Mouse (Mus musculus) neutrophil, adult 5-6 weeks (primary cell): Measurements from ENCODE around the gene Nudt8. TPM values are rescaled to one million over a fixed set of nuclear protein-coding genes. Genes with fewer than 3 reads are reported as not detected.
"Not testable (repeated sequence)": the region's sequence is repeated elsewhere in the genome, so short reads cannot be mapped to it uniquely, and the experiment has no call there.

Source experiments
- ATAC-seq: fragments of 151-379, 151-347 bp; 2 replicates; pipeline ENCODE4 v1.8.0; 2017; ENCODE audit warnings: mild to moderate bottlenecking, moderate TSS enrichment; ENCODE audit not compliant: insufficient number of reproducible peaks, poor library complexity, low FRiP score, severe bottlenecking; ENCODE audit errors: extremely low read depth
- total RNA-seq: library from RNA; stranded (forward); fragments of 200-1000 nt; gene quantifications from 2 replicates; pipeline ENCODE4 v1.2.3, GENCODE M21; 2017

The Nudt8 gene
- total RNA-seq, 1 experiment from 2014 or later: 15.5 TPM

DNA sequence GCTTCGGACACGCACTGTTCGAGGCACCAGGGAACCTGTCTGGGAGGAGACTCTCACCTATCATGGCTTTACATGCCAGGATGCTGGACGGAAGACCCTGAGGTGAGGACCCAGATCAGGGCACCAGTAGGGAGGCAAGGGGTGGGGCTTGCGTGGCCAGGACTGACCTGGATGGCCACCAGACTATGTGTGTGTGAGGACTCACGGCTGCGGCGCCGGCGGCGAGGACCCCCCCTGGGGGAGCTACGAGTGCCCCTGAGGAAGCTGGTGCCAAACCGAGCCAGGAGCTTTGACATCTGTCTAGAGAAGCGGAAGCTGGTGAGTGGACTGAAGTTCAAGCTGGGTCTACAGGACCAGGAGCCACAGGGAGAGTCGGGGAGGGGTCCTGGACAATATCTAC lies 4.0 kb downstream of the Nudt8 start:
- no peak for ATAC-seq

DNA sequence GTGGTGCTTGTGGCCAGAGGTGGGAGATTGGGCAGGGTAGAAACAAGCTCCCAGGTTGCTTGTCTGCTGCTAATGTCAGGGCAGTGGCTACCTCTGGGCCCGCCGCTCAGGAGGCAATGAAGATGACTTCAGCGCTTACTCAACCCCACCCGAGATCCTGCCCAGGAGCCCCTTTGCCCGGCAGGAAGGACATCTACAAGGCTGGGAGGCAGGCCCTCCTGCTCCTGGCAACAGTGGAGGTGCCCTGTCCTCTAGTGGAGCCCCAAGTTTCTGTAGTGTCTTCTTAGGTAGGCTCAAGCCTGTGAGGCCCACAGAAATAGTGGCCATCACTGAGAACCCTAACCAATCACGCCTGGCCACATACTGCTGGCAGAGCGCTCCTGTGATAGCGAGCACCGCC lies 4.7 kb downstream of the Nudt8 start:
- no peak for ATAC-seq

DNA sequence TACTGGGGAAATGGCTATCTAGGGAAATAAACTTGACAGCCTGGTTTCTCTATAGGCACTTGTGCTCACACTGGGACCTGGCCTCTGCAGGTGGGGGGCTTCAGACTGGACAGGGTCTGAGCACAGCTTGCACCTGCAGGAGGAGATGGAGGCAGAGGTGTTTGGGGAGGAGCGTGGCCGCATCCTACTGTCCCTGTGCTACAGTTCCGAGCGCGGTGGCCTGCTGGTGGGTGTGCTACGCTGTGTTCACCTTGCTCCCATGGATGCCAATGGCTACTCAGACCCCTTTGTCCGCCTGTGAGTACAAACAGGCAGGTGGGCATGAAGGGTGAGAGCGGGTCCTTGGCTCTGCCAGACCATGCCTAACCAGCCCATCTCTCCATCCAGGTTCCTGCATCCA lies 5.6 kb downstream of the Nudt8 start:
- no peak for ATAC-seq

DNA sequence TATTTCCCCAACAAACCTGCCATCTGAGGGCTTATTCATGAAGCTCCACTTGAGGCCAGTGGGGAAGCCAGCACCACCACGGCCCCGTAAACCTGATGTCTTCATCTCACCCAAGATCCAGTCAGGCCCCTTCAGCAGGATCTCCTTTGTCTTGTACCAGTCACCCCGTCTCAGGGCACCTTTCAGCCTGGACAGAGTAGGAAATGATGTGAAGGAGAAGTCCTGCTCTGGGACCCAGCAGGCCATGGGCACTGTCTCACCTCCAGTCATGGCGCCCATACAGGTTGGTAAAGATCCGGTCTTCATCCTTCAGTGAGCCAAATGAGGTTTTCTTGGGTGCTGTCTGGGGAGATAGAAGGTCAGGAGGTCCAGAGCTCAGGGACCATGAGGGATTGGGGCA lies 10.7 kb downstream of the Nudt8 start:
- no peak for ATAC-seq

- ATAC-seq: peak; percentile 98
Measured at GRCm38 (mm10) chr19:4012432-4013022, 12.1 kb downstream of the Nudt8 start, which contains the start of gene Ndufv1. Gene Ndufv1 (minus strand): TSS chr19:4012806.

GRCm38 (mm10) chr19:4013066-4013465 lies 12.7 kb downstream of the Nudt8 start:
- no peak for ATAC-seq

DNA sequence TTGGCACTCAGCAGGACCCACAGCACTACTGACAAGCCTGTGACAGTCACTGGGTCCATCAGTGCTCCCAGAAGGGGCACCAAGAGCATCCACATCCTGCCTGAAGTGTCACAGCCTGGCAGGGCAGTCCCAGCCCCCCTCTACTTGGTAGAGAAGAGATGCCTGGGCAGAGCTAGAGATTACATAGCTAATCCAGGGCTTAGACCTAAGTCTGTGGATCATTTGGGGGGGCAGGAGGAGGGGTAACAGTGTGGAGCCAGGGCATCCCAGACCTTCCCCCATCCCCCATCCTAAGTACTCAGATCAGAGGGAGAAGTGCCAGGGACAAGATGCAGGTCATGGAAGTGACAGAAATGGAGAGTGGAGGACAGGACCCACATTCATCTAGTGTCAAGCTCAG lies 14.4 kb downstream of the Nudt8 start:
- no peak for ATAC-seq

GRCm38 (mm10) chr19:4015635-4016034 lies 15.3 kb downstream of the Nudt8 start:
- no peak for ATAC-seq

DNA sequence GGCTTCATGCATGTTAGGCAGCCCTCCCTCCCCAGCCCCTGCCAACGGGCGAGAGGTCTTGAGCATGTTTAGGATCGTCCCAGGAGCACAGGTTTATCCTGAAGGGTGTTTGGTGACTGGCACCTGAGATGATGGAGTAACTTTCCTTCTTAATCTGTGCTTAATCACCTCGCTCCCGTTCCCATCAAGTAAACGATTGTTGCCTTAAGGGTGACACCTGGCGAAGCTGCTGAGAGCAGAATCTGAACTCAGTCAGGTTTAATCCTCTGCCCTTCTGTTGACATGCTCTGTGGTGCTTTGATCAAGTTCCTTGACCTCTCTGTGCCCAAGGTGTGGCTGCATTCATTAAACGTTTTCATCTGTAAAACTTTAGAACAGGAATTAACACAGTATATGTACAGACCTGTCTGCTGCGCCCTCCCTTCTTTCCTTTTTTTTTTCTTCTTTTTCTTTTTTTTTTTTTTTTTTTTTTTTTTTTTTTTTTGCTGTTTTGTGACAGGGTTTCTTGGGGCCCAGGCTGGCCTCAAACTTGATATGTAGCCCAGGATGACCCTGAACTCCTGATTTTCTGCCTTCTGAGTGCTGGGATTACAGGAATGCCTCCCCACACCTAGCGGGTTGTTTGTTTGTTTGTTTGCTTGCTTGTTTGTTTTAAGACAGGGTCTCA lies 17.7 kb downstream of the Nudt8 start:
- ATAC-seq: no peak

GRCm38 (mm10) chr19:4018743-4019583 lies 18.6 kb downstream of the Nudt8 start:
- ATAC-seq: peak; percentile 88

DNA sequence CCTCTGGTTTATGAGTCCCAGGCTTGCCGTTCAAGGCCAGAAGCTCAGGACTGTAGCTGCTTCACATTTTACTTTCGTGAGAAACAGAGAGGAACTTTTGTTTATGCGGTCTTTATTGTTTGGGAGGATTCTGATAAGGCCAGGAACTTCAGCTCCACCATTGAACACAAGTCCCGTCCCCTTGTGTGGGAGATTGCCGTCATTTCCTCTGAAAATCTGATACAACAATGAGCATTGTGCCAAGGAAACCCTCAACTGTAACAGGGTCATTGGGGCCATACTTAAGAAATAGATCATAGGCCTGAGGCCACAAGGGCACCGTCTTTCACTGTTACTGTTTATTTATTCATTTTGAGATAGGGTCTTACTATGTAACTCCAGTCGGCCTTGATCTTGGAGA lies 22.8 kb downstream of the Nudt8 start:
- no peak for ATAC-seq

DNA sequence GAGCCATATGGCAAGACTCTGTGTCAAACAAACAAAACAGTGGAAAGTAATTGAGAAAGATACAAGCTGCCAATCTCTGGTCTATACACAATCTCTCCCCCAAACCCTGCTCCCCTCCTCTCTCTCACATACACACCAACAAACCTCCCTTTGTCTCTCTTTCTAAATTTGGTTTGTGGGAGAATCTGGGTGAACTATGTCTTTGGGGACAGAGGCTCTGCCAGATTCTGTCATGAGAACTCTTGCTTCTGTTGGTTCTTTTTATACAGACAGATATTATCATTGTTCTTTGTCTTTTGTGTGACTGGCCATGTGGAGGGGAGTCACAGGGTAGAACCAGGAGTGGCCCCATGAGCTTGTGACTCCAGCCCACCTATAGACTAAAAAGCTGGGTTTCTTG lies 27.2 kb downstream of the Nudt8 start:
- ATAC-seq: no peak

- ATAC-seq: no peak
Measured at GRCm38 (mm10) chr19:4032668-4033067, 32.3 kb downstream of the Nudt8 start.

- ATAC-seq: no peak
Measured at GRCm38 (mm10) chr19:4033298-4033697, 32.9 kb downstream of the Nudt8 start.

GRCm38 (mm10) chr19:4033742-4034141 lies 33.4 kb downstream of the Nudt8 start:
- no peak for ATAC-seq

DNA sequence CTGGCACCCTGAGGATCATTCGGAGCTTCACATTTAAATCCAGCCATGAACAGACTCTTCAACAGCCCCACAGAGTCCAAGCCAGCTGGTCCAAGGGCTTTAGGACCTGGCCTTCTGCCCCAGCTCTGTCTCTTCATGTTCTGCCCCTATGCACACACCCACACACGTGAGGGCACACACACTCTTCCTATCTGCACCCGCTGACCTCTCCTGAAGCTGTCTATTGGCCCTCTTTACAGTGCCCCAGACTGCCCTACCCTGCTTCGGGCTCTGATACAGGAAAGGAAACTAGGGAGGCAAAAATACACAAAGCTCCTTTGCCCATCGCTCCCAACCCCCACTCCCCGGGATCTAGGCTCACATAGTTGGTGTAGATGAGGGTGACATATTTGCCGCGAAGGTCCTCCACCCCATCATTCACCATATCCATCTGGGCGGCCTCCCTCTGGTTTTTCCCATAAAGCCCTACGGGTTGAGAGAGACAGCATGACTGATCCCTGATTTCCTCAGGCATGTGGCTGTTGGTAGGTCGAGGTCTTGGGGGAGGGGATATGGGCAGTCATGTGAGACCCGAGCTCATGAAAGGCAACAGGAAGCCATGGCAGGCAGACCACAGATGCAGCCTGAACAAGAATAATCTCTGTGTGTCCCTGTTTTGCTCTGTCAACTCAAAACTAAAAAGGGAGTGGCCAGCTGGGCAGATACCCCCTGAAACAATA lies 36.1 kb downstream of the Nudt8 start:
- no peak for ATAC-seq

DNA sequence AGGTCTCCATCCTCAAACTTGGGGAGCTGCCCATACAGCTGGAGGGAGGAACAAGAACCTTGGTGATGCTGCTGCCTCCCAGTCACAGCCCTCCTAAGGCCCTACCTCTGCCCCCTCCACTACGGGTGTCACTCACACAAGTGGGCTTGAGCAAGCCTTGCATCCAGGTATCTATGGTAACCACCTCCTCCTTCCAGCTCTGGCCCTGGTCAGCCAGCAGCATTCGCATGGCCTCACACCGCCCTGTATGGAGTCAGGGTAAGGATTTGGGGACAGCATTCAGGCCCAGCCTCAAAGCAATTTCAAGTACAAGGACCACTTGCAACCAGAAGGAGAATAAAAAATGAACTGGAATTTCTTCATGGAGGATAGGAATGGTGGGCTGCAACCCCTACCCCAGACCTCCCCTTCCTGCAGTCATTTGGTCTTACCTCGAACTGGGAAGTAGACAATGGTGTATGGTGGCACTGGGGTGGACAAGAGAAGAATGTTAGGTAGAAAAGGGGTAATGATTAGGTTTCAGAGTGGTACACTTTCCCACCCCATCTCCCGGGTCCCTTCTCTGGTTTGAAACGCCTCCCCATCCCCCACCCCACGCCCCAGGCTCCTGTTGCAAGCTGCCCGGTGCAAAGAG lies 36.9 kb downstream of the Nudt8 start:
- not testable (repeated sequence) for ATAC-seq

- peak; percentile 86 for ATAC-seq
Measured at GRCm38 (mm10) chr19:4037788-4038232, 37.4 kb downstream of the Nudt8 start, which contains the start of gene Gstp1. Gene Gstp1 (minus strand): TSS chr19:4037985.

GRCm38 (mm10) chr19:4040941-4041340 lies 40.6 kb downstream of the Nudt8 start:
- ATAC-seq: not testable (repeated sequence)
